Mouse (Mus musculus) thymus, postnatal 36 days (tissue): ENCODE data around the gene Atxn1.
A peak's percentile ranks its signal among the peaks of the same experiment; 100 is the strongest.

ENCODE experiments used
- DNase-seq, 2 experiments: peaks; one replicate each; pipeline ENCODE4 v3.0.0; 2022; ENCODE audit warnings: mixed read lengths in 2 of 2

Gene Atxn1

DNA sequence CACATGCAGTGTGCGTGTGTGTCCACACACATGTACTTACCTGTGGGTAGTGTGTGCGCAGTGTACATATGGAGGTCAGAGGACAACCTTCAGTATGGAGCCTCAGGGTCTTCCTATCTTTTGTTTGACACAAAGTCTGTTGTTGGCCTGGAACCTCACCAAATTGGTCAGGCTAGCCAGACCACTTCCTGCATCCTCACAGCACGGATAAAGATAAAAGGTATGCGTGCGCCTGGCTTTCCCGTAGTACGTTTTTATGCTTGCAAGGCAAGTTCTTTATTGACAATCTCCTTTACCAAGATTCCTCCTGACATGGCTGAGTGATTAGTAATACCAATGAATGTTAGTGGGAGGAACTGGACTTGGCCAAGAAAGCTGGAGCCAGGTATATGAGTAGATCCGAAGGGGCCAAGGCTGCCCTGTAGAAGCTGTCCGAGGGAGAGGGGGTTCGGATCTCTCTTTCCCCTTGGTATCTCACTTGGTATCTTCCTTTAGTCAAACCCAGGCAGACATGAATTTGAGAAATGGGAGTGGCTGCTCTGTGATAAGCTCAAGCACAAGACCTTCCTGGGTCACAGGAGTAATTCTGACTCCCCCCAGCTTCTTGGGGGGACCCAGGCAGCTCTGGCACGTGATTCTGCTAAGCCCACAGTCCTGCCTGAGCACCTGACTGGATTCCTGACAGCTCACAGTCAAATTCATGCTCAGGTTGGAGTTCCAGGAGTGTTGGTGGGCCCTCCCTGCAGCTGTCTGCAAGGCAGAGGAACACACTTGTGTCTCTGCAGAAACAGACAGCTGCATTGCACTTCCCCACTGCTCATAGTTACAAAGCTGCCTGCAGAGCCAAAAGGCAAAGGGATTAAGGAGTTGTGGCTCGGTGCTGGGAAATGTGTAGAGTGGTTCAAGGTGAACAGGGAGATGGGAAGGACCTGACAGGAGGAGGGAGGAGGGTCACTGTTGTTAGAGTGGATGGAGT, 451.5 kb downstream of the Atxn1 start:
- DNase-seq = no peak

DNA sequence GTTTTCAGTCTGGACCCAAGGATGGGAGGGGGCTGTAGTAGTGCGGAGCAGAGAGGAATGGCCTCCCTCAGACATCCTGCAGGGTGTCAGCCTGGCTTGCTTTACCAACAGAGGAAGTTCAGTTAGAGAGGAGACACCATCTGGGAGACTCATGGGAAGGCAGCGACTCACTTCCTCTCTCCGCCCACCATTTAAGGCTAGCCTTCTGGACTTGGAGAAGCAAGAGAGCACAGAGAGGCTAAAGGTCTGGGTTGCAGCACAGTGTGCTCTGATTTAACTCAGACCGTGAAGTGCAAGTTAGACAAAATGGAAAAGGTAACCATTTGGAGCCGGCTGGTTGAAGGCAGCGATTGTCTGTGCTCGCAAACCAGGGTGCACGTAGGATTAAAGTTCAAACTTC, 452.3 kb downstream of the Atxn1 start:
- no peak for DNase-seq

- DNase-seq = no peak
These were observed 452.9 kb downstream of the Atxn1 start for GRCm38 (mm10) chr13:45511706-45512435.

GRCm38 (mm10) chr13:45509366-45509765, 455.4 kb downstream of the Atxn1 start:
- no peak for DNase-seq

DNA sequence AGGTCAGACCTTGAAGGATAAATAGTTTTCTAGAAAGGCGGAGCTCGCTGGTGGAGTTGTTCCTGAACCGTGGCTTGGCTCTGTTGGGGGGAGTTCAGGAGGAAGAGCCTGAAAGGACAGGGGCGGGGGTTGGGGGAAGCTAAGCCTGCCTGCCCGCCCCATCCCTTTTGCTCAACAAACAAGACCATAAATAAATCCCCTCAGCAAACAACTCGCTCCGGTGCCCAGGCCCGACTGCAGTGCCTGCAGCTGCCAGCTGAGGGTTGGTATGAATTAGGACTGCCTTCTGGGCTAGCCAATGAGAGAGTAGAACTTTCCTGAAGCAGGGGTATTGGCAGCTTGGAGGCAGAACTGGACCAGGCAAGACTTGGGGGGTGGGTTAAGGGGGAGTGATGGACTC, 456.3 kb downstream of the Atxn1 start:
- DNase-seq = peak; percentile 25 to 36

GRCm38 (mm10) chr13:45507274-45508229, 457.3 kb downstream of the Atxn1 start, which contains the start of gene Gmpr:
Gene Gmpr (plus strand): TSS chr13:45507444.
- DNase-seq = peak; percentile 91 to 92

DNA sequence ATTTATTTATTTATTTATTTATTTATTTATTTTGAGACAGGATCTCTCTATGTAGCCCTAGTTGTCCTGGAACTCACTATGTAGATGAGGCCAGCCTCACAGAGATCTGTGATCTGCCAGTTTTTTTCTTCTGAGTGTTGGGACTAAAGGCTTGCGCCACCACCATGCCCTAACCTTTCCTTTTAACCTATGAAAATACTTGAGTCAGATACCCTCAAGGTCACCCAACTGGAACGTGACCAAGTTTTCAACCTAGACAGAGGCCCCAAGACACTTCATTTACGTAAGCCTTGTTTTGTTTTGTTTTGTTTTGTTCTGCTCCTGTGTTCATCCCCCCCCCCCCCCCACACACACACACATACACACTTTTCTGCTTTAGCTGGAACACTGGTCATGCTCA, 459.3 kb downstream of the Atxn1 start:
- DNase-seq = no peak

DNA sequence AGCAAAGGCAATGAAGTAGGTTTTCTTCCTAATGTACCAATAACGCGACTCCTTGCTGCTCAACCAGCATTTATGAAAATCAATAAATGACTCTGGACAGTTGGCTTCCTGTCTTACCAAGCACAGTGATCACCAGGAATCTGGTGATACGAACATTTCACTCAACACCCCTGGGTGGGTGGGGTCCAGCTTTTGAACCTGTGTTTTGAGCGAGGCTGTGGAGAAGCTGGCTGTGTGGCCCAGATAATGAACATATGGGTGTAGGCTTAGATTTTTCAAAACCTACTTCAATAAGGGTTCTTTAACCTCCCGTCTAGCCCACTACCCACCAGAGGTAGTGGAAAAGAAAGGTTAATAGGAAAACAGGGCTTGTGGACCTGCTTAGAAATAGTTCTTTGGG, 462.0 kb downstream of the Atxn1 start:
- DNase-seq = no peak

DNA sequence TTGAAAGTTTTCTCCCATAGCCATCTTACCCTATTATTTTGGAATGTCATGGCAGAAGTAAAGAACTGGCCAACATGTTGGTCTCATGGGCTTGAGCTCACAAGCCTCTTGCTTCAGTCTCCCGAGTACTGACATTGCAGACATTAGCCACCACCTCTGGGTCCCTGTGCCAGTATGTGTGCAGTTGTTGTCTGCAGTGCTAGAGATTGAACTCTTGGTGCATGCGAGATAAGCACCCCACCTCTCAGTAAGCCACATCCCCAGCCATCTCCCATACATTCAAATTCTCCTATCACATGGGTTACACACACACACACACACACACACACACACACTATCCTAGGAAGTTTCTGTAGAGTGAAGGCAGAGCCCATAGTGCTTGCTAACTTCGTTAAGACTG, 464.9 kb downstream of the Atxn1 start:
- DNase-seq = no peak
